Mouse (Mus musculus) cerebellum, adult 2 months (tissue): ENCODE data around the gene Sema4b.

ENCODE experiments used
- CTCF ChIP-seq: fragments of 200-500 bp; IDR thresholded peaks from 2 replicates; pipeline ENCODE4 v1.5.1; 2011; ENCODE audit warnings: low read depth, mild to moderate bottlenecking, control low read depth, low read length, moderate library complexity, borderline replicate concordance; ENCODE audit not compliant: insufficient read depth
- POLR2A ChIP-seq: fragments of 200-500 bp; IDR thresholded peaks from 2 replicates; pipeline ENCODE4 v1.6.1; 2011; ENCODE audit warnings: low read length, control low read depth, borderline replicate concordance; ENCODE audit not compliant: insufficient read depth

DNA sequence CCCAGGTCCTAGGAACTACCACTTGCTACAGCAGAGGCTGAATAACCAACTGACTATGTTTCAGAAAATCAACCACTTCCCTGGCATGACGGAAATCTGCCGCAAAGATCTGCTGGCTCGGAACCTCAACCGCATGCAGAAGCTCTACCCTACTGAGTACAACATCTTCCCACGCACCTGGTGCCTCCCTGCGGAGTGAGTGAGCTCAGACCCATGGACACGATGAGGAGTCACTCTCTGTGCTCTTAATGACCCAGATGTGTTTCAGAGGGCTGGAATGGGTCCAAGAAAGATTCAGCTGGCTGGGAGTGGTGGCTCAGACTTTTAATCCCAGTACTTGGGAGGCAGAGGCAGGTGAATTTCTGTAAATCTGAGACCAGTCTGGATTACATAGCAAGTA lies 65.8 kb downstream of the Sema4b start:
- TF ChIP-seq CTCF (no peak), POLR2A (no peak)
